In genomic region chr9:107278527-107279377, GRCm38 (mm10) we compare ENCODE assay signal across 8 mouse cellular contexts. TPM values are rescaled to one million over a fixed set of nuclear protein-coding genes. Genes with fewer than 3 reads are reported as not detected.
DNase-seq lines count a peak whose midpoint lies in the region; ATAC-seq and TF ChIP-seq lines count a peak whose summit lies in the region.

No protein-coding gene starts in this region.

- H3K4me2 ChIP-seq in heart, embryonic 15.5 days = no peak overlapping the region

- H3K27me3 ChIP-seq in C2C12 (ENCODE audit: control insufficient read depth, insufficient read depth, insufficient read length) = no peaks in the 10 kb centered on the region
- H3K27me3 ChIP-seq in heart, embryonic 15.5 days = no peaks in the 10 kb centered on the region
- H3K27me3 ChIP-seq in limb, embryonic 10.5 days (ENCODE audit: low read depth, poor library complexity, severe bottlenecking) = no peaks in the 10 kb centered on the region

- no peaks in the 10 kb centered on the region for H3K36me3 ChIP-seq in C2C12 (ENCODE audit: control insufficient read depth, insufficient read depth)
- H3K36me3 ChIP-seq in heart, embryonic 15.5 days = no peaks in the 10 kb centered on the region
- no peaks in the 10 kb centered on the region for H3K36me3 ChIP-seq in limb, embryonic 10.5 days

- TF ChIP-seq POLR2A in bone marrow, adult 2 months (IDR thresholded peaks at IDR 0.05; ENCODE audit: borderline replicate concordance, control insufficient read depth, low read depth, low read length) = no peak

- peaks cover 14% of the 10 kb centered on the region for H3K4me1 ChIP-seq in bone marrow, adult 2 months (ENCODE audit: control insufficient read depth, insufficient read depth, low read length)
- peaks cover 23% of the 10 kb centered on the region for H3K4me1 ChIP-seq in heart, embryonic 15.5 days (replicated peaks)
- H3K4me1 ChIP-seq in limb, embryonic 10.5 days = peaks cover 35% of the 10 kb centered on the region

- no peak overlapping the region for H3ac ChIP-seq in C2C12 (ENCODE audit: control insufficient read depth, insufficient read length, low read depth)

- peak overlapping the region; percentile 17; the same call in 1 of the 2 replicates for H3K27ac ChIP-seq in bone marrow, adult 2 months (ENCODE audit: control insufficient read depth, insufficient read depth, low read depth, low read length, poor library complexity)
- H3K27ac ChIP-seq in heart, embryonic 15.5 days = no peak overlapping the region
- H3K27ac ChIP-seq in limb, embryonic 10.5 days = 0 out of 2 replicates have a peak overlapping the region, but pooled peaks have one; percentile 25

- no peak overlapping the region for H3K4me3 ChIP-seq in C2C12 (ENCODE audit: insufficient read depth, poor library complexity, severe bottlenecking)
- H3K4me3 ChIP-seq in bone marrow, adult 2 months (replicated peaks; ENCODE audit: control insufficient read depth, low read depth, low read length) = peak overlapping the region; percentile 8
- H3K4me3 ChIP-seq in heart, embryonic 15.5 days = no peak overlapping the region
- H3K4me3 ChIP-seq in limb, embryonic 10.5 days = no peak overlapping the region

- no peak overlapping the region for H3K9ac ChIP-seq in heart, embryonic 15.5 days

- no peaks in the 10 kb centered on the region for H3K79me2 ChIP-seq in C2C12 (ENCODE audit: control insufficient read depth, insufficient read depth)

- 0 out of 2 replicates have a peak, but pooled peaks have one; percentile 30 for ATAC-seq in heart, embryonic 15.5 days (replicated peaks; ENCODE audit: insufficient number of reproducible peaks, insufficient read depth, low FRiP score, low read depth)

- intact Hi-C loops in left cerebral cortex, postnatal 25 days (cut with DNase I) = no loop called here

- WGBS in bone marrow, adult 2 months = 35% methylated on average over 8 of the region's 8 CpGs
- 42% methylated on average over 8 of the region's 8 CpGs for WGBS in heart, embryonic 15.5 days
- 60% methylated on average over 8 of the region's 8 CpGs for WGBS in limb, embryonic 10.5 days

- TF ChIP-seq CTCF in C2C12 (IDR thresholded peaks at IDR 0.05; ENCODE audit: control insufficient read depth, insufficient read depth, insufficient read length) = no peak
- TF ChIP-seq CTCF in bone marrow, adult 2 months (IDR thresholded peaks at IDR 0.05; ENCODE audit: control insufficient read depth, insufficient read depth, low read length) = 0 out of 2 replicates have a peak, but pooled peaks have one; percentile 9

- no peaks in the 10 kb centered on the region for H3K79me3 ChIP-seq in C2C12 (ENCODE audit: low read depth)

- DNase-seq in gastrocnemius, adult 18-20 months (ENCODE audit: low spot score) = peak; percentile 55
- DNase-seq in gastrocnemius, postnatal 25 days = no peak
- DNase-seq in limb, embryonic 10.5 days (ENCODE audit: low spot score) = no peak
- DNase-seq in retina, postnatal 1 day = peak; percentile 71
- DNase-seq in left cerebral cortex, postnatal 25 days (ENCODE audit: low spot score in 2 of 2) = no peak

- no peaks in the 10 kb centered on the region for H3K9me3 ChIP-seq in heart, embryonic 15.5 days (replicated peaks)
- H3K9me3 ChIP-seq in limb, embryonic 10.5 days (replicated peaks) = no peaks in the 10 kb centered on the region

TF ChIP-seq in C2C12, 6 proteins besides CTCF, POLR2A, EP300 and RAD21:
- TF ChIP-seq MYOD1 (IDR thresholded peaks at IDR 0.05; ENCODE audit: control insufficient read depth, insufficient read length, low read depth) (peak; percentile 7), MAX (IDR thresholded peaks at IDR 0.05) (peak; percentile 16), USF1 (IDR thresholded peaks at IDR 0.05; ENCODE audit: low read depth) (no peak), CEBPB (IDR thresholded peaks at IDR 0.05; ENCODE audit: low read depth) (no peak)
TF ChIP-seq in C2C12: peak in this region for 2.

RNA-seq across cellular contexts. Expression of gene Mapkapk3, which starts 10.9 kb away (rescaled TPM):
- total RNA-seq in gastrocnemius, adult 18-20 months (2021) = 10 to 100 TPM; 33.6 to 34.8 TPM
- total RNA-seq in gastrocnemius, postnatal 25 days (2021) = 10 to 100 TPM; 27.7 to 32.1 TPM
- 5.3 TPM for polyA plus RNA-seq in C2C12 (2012; fragmentation: generic; extraction: Trizol)
- 16.9 and 46.9 TPM in 2 replicates for polyA plus RNA-seq in bone marrow, adult 2 months (2011; ENCODE audit: insufficient read depth, insufficient read length, low replicate concordance, missing spikeins)
- polyA plus RNA-seq in heart, embryonic 15.5 days (2015; fragmentation: Nextera tagmentation; extraction: Ambion mirVana) = 6.9 and 12.9 TPM in 2 replicates
- 5.3 and 5.9 TPM in 2 replicates for polyA plus RNA-seq in limb, embryonic 10.5 days (2016; fragmentation: Nextera tagmentation; extraction: Ambion mirVana)
- 1 to 10 TPM; 2.2 to 4.5 TPM for total RNA-seq in left cerebral cortex, postnatal 25 days (2021)

RNA-seq across cellular contexts. Expression of gene Cish, which starts 17.1 kb away (rescaled TPM):
- total RNA-seq in gastrocnemius, adult 18-20 months (2021) = 1 to 10 TPM; 6.0 to 6.6 TPM
- total RNA-seq in gastrocnemius, postnatal 25 days (2021) = 100 to 1,000 TPM in 1 of 2 experiments, 1 to 10 TPM in 1; 2.3 to 100 TPM
- 2.3 TPM for polyA plus RNA-seq in C2C12 (2012; fragmentation: generic; extraction: Trizol)
- 2.5 and 7.0 TPM in 2 replicates for polyA plus RNA-seq in bone marrow, adult 2 months (2011; ENCODE audit: insufficient read depth, insufficient read length, low replicate concordance, missing spikeins)
- 31.1 and 36.3 TPM in 2 replicates for polyA plus RNA-seq in heart, embryonic 15.5 days (2015; fragmentation: Nextera tagmentation; extraction: Ambion mirVana)
- 4.3 and 5.1 TPM in 2 replicates for polyA plus RNA-seq in limb, embryonic 10.5 days (2016; fragmentation: Nextera tagmentation; extraction: Ambion mirVana)
- total RNA-seq in left cerebral cortex, postnatal 25 days (2021) = 1 to 10 TPM; 5.8 to 9.4 TPM

RNA-seq across cellular contexts. Expression of gene Dock3, which starts 47.0 kb away (rescaled TPM):
- total RNA-seq in gastrocnemius, adult 18-20 months (2021) = under 1 TPM in 1 of 2 experiments, not detected in 1; 0.33 TPM
- total RNA-seq in gastrocnemius, postnatal 25 days (2021) = under 1 TPM in 1 of 2 experiments, not detected in 1; 0.13 TPM
- polyA plus RNA-seq in C2C12 (2012; fragmentation: generic; extraction: Trizol) = 0.26 TPM
- 0.83 TPM in 1 of 2 replicates, not detected in the other for polyA plus RNA-seq in bone marrow, adult 2 months (2011; ENCODE audit: insufficient read depth, insufficient read length, low replicate concordance, missing spikeins)
- polyA plus RNA-seq in heart, embryonic 15.5 days (2015; fragmentation: Nextera tagmentation; extraction: Ambion mirVana) = 0.11 and 0.20 TPM in 2 replicates
- polyA plus RNA-seq in limb, embryonic 10.5 days (2016; fragmentation: Nextera tagmentation; extraction: Ambion mirVana) = 0.76 and 0.85 TPM in 2 replicates
- 100 to 1,000 TPM; 188 to 213 TPM for total RNA-seq in left cerebral cortex, postnatal 25 days (2021)

RNA-seq across cellular contexts. Expression of gene Hemk1, which starts 59.4 kb away (rescaled TPM):
- 10 to 100 TPM; 11.8 to 13.3 TPM for total RNA-seq in gastrocnemius, adult 18-20 months (2021)
- total RNA-seq in gastrocnemius, postnatal 25 days (2021) = 10 to 100 TPM; 12.8 to 15.7 TPM
- polyA plus RNA-seq in C2C12 (2012; fragmentation: generic; extraction: Trizol) = 14.1 TPM
- 18.2 and 30.2 TPM in 2 replicates for polyA plus RNA-seq in bone marrow, adult 2 months (2011; ENCODE audit: insufficient read depth, insufficient read length, low replicate concordance, missing spikeins)
- polyA plus RNA-seq in heart, embryonic 15.5 days (2015; fragmentation: Nextera tagmentation; extraction: Ambion mirVana) = 11.2 and 11.8 TPM in 2 replicates
- polyA plus RNA-seq in limb, embryonic 10.5 days (2016; fragmentation: Nextera tagmentation; extraction: Ambion mirVana) = 10.3 and 12.2 TPM in 2 replicates
- 10 to 100 TPM; 17.2 to 18.2 TPM for total RNA-seq in left cerebral cortex, postnatal 25 days (2021)

Comparison
In these comparisons a context has a peak if more than half of its experiments do, and no peak if none do; other contexts are left out.
1. DNase-seq: peak in gastrocnemius, adult 18-20 months (single experiment) and retina, postnatal 1 day (single experiment); none in gastrocnemius, postnatal 25 days (single experiment), limb, embryonic 10.5 days (single experiment) and left cerebral cortex, postnatal 25 days (0 of 2).